Mouse (Mus musculus): ENCODE data around the gene Tox2.

- TF ChIP-seq POLR2A (IDR thresholded peaks at IDR 0.05; ENCODE audit: control insufficient read depth, extremely low read depth, insufficient read depth, low read length, poor library complexity) = no peak
- TF ChIP-seq CTCF (IDR thresholded peaks at IDR 0.05; ENCODE audit: borderline replicate concordance, control insufficient read depth, extremely low read depth, insufficient read depth, low read length, poor library complexity) = no peak
These were observed 143.6 kb downstream of the Tox2 start for GRCm38 (mm10) chr2:163346497-163346896.

Data from thymus, adult 2 months (tissue).